Mouse (Mus musculus): ENCODE measurements around the gene Hsd17b13. TPM values are rescaled to one million over a fixed set of nuclear protein-coding genes. Genes with fewer than 3 reads are reported as not detected.

The Hsd17b13 gene
- polyA plus RNA-seq, 1 experiment = 1.6 TPM

DNA sequence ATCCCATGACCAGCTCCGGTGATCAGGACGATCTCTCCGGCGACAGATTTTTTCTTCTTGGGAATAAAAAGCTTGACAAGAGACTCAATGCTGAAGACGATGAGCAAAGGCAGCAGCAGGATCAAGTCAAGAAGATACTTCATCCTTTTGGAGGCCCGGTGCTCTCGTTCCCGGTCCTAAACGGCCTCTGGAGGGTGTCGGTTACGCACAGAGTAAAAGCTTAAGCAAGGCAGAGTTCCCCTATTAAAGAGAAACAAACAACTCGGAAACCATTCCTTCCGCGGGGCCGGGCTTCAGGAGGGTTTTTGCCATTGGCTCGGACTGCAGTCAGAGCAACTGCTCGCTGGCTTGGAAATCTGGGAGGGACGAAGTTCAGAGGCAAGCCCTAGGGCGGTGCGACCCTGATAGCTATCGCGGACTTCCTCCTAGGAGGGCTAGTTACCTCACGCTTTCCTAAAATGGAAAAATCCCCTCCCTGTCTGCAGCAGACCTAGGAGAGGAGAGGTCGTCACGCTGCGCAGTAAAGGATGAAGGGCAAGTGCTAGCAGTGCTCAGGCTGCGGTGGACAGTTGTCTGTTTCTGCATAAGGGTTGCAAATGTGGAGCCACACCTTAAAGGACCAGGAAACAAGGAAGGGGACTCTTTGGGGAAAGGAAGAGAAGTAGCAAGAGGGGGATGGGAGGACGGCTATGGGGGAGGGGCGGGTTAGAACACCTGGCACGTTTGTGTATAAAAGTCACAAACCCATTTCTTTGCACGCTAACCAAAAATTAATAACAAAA lies 44.6 kb upstream of the Hsd17b13 start, which contains the start of gene Hsd17b11:
Gene Hsd17b11, minus strand, starts transcription at position 323 of the 782 bp plus-strand sequence.
- 1% methylated on average over 31 of the region's 31 CpGs for WGBS
- peak; percentile 19 to 69 for DNase-seq (ENCODE audit: low read depth in 1 of 2, low spot score in 2 of 2)
- Histone ChIP-seq H3K27ac (ENCODE audit: insufficient read depth, low read length) (peak within 1 kb of the TSS; percentile 58), H3K4me1 (ENCODE audit: control insufficient read depth, insufficient read depth, insufficient read length) (peaks cover 17% of the 10 kb centered on the region), H3K36me3 (ENCODE audit: control insufficient read depth, insufficient read depth, low read length) (no peaks in the 10 kb centered on the region), H3K27me3 (ENCODE audit: control insufficient read depth, insufficient read depth, low read length) (no peaks in the 10 kb centered on the region), H3K4me3 (ENCODE audit: extremely low read depth, insufficient read depth, insufficient read length) (peak within 1 kb of the TSS; percentile 61)
- TF ChIP-seq POLR2A (IDR thresholded peaks at IDR 0.05; ENCODE audit: low read depth, low read length) = peak; percentile 8; the same call in 1 of the 2 replicates
- no peak for TF ChIP-seq CTCF (IDR thresholded peaks at IDR 0.05; ENCODE audit: extremely low read depth, insufficient read depth, insufficient read length, insufficient replicate concordance)

- Histone ChIP-seq H3K27me3 (ENCODE audit: control insufficient read depth, insufficient read depth, low read length) (no peaks in the 10 kb centered on the region), H3K4me3 (ENCODE audit: extremely low read depth, insufficient read depth, insufficient read length) (no peak overlapping the region), H3K4me1 (ENCODE audit: control insufficient read depth, insufficient read depth, insufficient read length) (no peaks in the 10 kb centered on the region), H3K36me3 (ENCODE audit: control insufficient read depth, insufficient read depth, low read length) (peaks cover 16% of the 10 kb centered on the region), H3K27ac (ENCODE audit: insufficient read depth, low read length) (no peak overlapping the region)
- no peak for DNase-seq (ENCODE audit: low read depth in 1 of 2, low spot score in 2 of 2)
- TF ChIP-seq POLR2A (IDR thresholded peaks at IDR 0.05; ENCODE audit: low read depth, low read length) (no peak), CTCF (IDR thresholded peaks at IDR 0.05; ENCODE audit: extremely low read depth, insufficient read depth, insufficient read length, insufficient replicate concordance) (no peak)
These were observed 34.2 kb upstream of the Hsd17b13 start for GRCm38 (mm10) chr5:104011419-104011818.

- Histone ChIP-seq H3K36me3 (ENCODE audit: control insufficient read depth, insufficient read depth, low read length) (peaks cover 18% of the 10 kb centered on the region), H3K4me3 (ENCODE audit: extremely low read depth, insufficient read depth, insufficient read length) (no peak overlapping the region), H3K4me1 (ENCODE audit: control insufficient read depth, insufficient read depth, insufficient read length) (no peaks in the 10 kb centered on the region), H3K27me3 (ENCODE audit: control insufficient read depth, insufficient read depth, low read length) (no peaks in the 10 kb centered on the region), H3K27ac (ENCODE audit: insufficient read depth, low read length) (no peak overlapping the region)
- TF ChIP-seq POLR2A (IDR thresholded peaks at IDR 0.05; ENCODE audit: low read depth, low read length) (no peak), CTCF (IDR thresholded peaks at IDR 0.05; ENCODE audit: extremely low read depth, insufficient read depth, insufficient read length, insufficient replicate concordance) (no peak)
- 95% methylated on average over 7 of the region's 7 CpGs for WGBS
- DNase-seq (ENCODE audit: low read depth in 1 of 2, low spot score in 2 of 2) = no peak
These were observed 33.1 kb upstream of the Hsd17b13 start for GRCm38 (mm10) chr5:104010261-104010660.

- DNase-seq (ENCODE audit: low read depth in 1 of 2, low spot score in 2 of 2) = no peak
- H3K27me3 ChIP-seq (ENCODE audit: control insufficient read depth, insufficient read depth, low read length) = no peaks in the 10 kb centered on the region
- H3K36me3 ChIP-seq (ENCODE audit: control insufficient read depth, insufficient read depth, low read length) = peaks cover 18% of the 10 kb centered on the region
- no peak overlapping the region for H3K4me3 ChIP-seq (ENCODE audit: extremely low read depth, insufficient read depth, insufficient read length)
- no peak overlapping the region for H3K27ac ChIP-seq (ENCODE audit: insufficient read depth, low read length)
- H3K4me1 ChIP-seq (ENCODE audit: control insufficient read depth, insufficient read depth, insufficient read length) = no peaks in the 10 kb centered on the region
- TF ChIP-seq POLR2A (IDR thresholded peaks at IDR 0.05; ENCODE audit: low read depth, low read length) (no peak), CTCF (IDR thresholded peaks at IDR 0.05; ENCODE audit: extremely low read depth, insufficient read depth, insufficient read length, insufficient replicate concordance) (no peak)
- 90% methylated on average over 3 of the region's 3 CpGs for WGBS
These were observed 32.2 kb upstream of the Hsd17b13 start for GRCm38 (mm10) chr5:104009421-104009820.

DNA sequence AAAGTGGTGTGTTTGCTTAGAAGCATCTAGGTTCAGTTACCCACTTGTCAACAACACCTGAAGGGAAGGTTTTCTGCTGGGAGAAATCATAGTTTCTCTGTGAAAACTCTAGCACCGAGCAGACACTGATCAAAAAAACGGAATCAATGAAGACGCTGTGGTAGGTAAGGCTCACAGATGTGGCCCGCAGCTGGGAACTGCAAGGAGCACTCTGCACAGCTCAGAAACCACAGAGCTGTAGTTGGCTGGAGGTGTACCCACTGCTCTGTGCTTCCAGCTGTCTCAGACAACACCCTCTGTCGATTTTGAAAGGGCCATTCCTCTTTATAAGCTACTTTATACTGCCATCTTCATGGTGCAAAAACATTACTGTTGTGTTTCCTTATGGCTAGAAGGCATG lies 30.6 kb upstream of the Hsd17b13 start:
- no peak overlapping the region for H3K27ac ChIP-seq (ENCODE audit: insufficient read depth, low read length)
- no peaks in the 10 kb centered on the region for H3K4me1 ChIP-seq (ENCODE audit: control insufficient read depth, insufficient read depth, insufficient read length)
- no peaks in the 10 kb centered on the region for H3K27me3 ChIP-seq (ENCODE audit: control insufficient read depth, insufficient read depth, low read length)
- H3K36me3 ChIP-seq (ENCODE audit: control insufficient read depth, insufficient read depth, low read length) = peaks cover 22% of the 10 kb centered on the region
- H3K4me3 ChIP-seq (ENCODE audit: extremely low read depth, insufficient read depth, insufficient read length) = no peak overlapping the region
- no peak for TF ChIP-seq CTCF (IDR thresholded peaks at IDR 0.05; ENCODE audit: extremely low read depth, insufficient read depth, insufficient read length, insufficient replicate concordance)
- TF ChIP-seq POLR2A (IDR thresholded peaks at IDR 0.05; ENCODE audit: low read depth, low read length) = no peak
- WGBS = 65% methylated on average over 5 of the region's 5 CpGs
- no peak for DNase-seq (ENCODE audit: low read depth in 1 of 2, low spot score in 2 of 2)

GRCm38 (mm10) chr5:104006811-104007210 lies 29.6 kb upstream of the Hsd17b13 start:
- H3K27me3 ChIP-seq (ENCODE audit: control insufficient read depth, insufficient read depth, low read length) = no peaks in the 10 kb centered on the region
- no peak overlapping the region for H3K27ac ChIP-seq (ENCODE audit: insufficient read depth, low read length)
- no peaks in the 10 kb centered on the region for H3K4me1 ChIP-seq (ENCODE audit: control insufficient read depth, insufficient read depth, insufficient read length)
- 87% methylated on average over 3 of the region's 3 CpGs for WGBS
- H3K4me3 ChIP-seq (ENCODE audit: extremely low read depth, insufficient read depth, insufficient read length) = no peak overlapping the region
- DNase-seq (ENCODE audit: low read depth in 1 of 2, low spot score in 2 of 2) = no peak
- H3K36me3 ChIP-seq (ENCODE audit: control insufficient read depth, insufficient read depth, low read length) = peaks cover 24% of the 10 kb centered on the region
- no peak for TF ChIP-seq POLR2A (IDR thresholded peaks at IDR 0.05; ENCODE audit: low read depth, low read length)
- no peak for TF ChIP-seq CTCF (IDR thresholded peaks at IDR 0.05; ENCODE audit: extremely low read depth, insufficient read depth, insufficient read length, insufficient replicate concordance)

GRCm38 (mm10) chr5:104003955-104004354 lies 26.7 kb upstream of the Hsd17b13 start:
- WGBS = 89% methylated on average over 2 of the region's 2 CpGs
- no peak overlapping the region for H3K4me3 ChIP-seq (ENCODE audit: extremely low read depth, insufficient read depth, insufficient read length)
- no peak for DNase-seq (ENCODE audit: low read depth in 1 of 2, low spot score in 2 of 2)
- TF ChIP-seq POLR2A (IDR thresholded peaks at IDR 0.05; ENCODE audit: low read depth, low read length) (no peak), CTCF (IDR thresholded peaks at IDR 0.05; ENCODE audit: extremely low read depth, insufficient read depth, insufficient read length, insufficient replicate concordance) (no peak)
- no peaks in the 10 kb centered on the region for H3K27me3 ChIP-seq (ENCODE audit: control insufficient read depth, insufficient read depth, low read length)
- no peak overlapping the region for H3K27ac ChIP-seq (ENCODE audit: insufficient read depth, low read length)
- H3K4me1 ChIP-seq (ENCODE audit: control insufficient read depth, insufficient read depth, insufficient read length) = no peaks in the 10 kb centered on the region
- peaks cover 18% of the 10 kb centered on the region for H3K36me3 ChIP-seq (ENCODE audit: control insufficient read depth, insufficient read depth, low read length)
